Mouse (Mus musculus) retina, adult 2 months (tissue): ENCODE results near the gene Tfap2c.

ENCODE experiments used
- DNase-seq: peaks from one replicate; pipeline ENCODE4 v3.0.0-alpha.2; 2012; ENCODE audit warnings: low read depth, low spot score

Gene Tfap2c

GRCm38 (mm10) chr2:172551081-172551720 lies 1.8 kb downstream of the Tfap2c start:
- DNase-seq = no peak

GRCm38 (mm10) chr2:172551872-172552271 lies 2.5 kb downstream of the Tfap2c start:
- DNase-seq = no peak

- DNase-seq = no peak
These were observed 3.3 kb downstream of the Tfap2c start for GRCm38 (mm10) chr2:172552666-172553065.

- no peak for DNase-seq
These were observed 4.8 kb downstream of the Tfap2c start for GRCm38 (mm10) chr2:172554211-172554610.

- DNase-seq = no peak
These were observed 9.5 kb downstream of the Tfap2c start for GRCm38 (mm10) chr2:172558674-172559468.

GRCm38 (mm10) chr2:172561016-172561415 lies 11.6 kb downstream of the Tfap2c start:
- no peak for DNase-seq

- no peak for DNase-seq
These were observed 18.4 kb downstream of the Tfap2c start for GRCm38 (mm10) chr2:172567835-172568234.

- no peak for DNase-seq
These were observed 19.1 kb downstream of the Tfap2c start for GRCm38 (mm10) chr2:172568466-172568865.

GRCm38 (mm10) chr2:172577196-172577766 lies 27.9 kb downstream of the Tfap2c start:
- DNase-seq = no peak

GRCm38 (mm10) chr2:172579221-172579620 lies 29.8 kb downstream of the Tfap2c start:
- no peak for DNase-seq

GRCm38 (mm10) chr2:172580536-172581265 lies 31.3 kb downstream of the Tfap2c start:
- DNase-seq = no peak

- no peak for DNase-seq
These were observed 33.9 kb downstream of the Tfap2c start for GRCm38 (mm10) chr2:172583312-172583711.

- DNase-seq = no peak
These were observed 35.9 kb downstream of the Tfap2c start for GRCm38 (mm10) chr2:172585329-172585728.

GRCm38 (mm10) chr2:172589048-172589447 lies 39.7 kb downstream of the Tfap2c start:
- DNase-seq = no peak

GRCm38 (mm10) chr2:172590839-172591238 lies 41.4 kb downstream of the Tfap2c start:
- DNase-seq = no peak

- DNase-seq = no peak
These were observed 44.9 kb downstream of the Tfap2c start for GRCm38 (mm10) chr2:172594326-172594725.

- no peak for DNase-seq
These were observed 47.7 kb downstream of the Tfap2c start for GRCm38 (mm10) chr2:172597056-172597455.

GRCm38 (mm10) chr2:172597881-172598280 lies 48.5 kb downstream of the Tfap2c start:
- DNase-seq = no peak

GRCm38 (mm10) chr2:172604625-172605024 lies 55.2 kb downstream of the Tfap2c start:
- DNase-seq = no peak

GRCm38 (mm10) chr2:172605642-172606041 lies 56.2 kb downstream of the Tfap2c start:
- no peak for DNase-seq

- no peak for DNase-seq
These were observed 58.3 kb downstream of the Tfap2c start for GRCm38 (mm10) chr2:172607710-172608109.
